Mouse (Mus musculus) midbrain, embryonic 11.5 days (tissue): Measurements from ENCODE around the gene Armc3. TPM values are rescaled to one million over a fixed set of nuclear protein-coding genes. Genes with fewer than 3 reads are reported as not detected.
A peak's percentile ranks its signal among the peaks of the same experiment; 100 is the strongest.
"Not testable (repeated sequence)": the region's sequence is repeated elsewhere in the genome, so short reads cannot be mapped to it uniquely, and the experiment has no call there.

Experiments
- ATAC-seq: fragments of 200-750 bp; cut with Nextera tagmentation; 2 replicates; pipeline ENCODE4 v1.8.0; 2017; ENCODE audit warnings: moderate TSS enrichment, moderate library complexity; ENCODE audit not compliant: low FRiP score
- DNase-seq: peaks from one replicate; pipeline ENCODE4 v3.0.0; 2015; ENCODE audit warnings: low spot score; ENCODE audit errors: missing footprints
- H3K27ac ChIP-seq: fragments of 300-500 bp; sonication (generic); 2 replicates; pipeline ENCODE4 v1.5.1; 2014; ENCODE audit warnings: low read depth, low read length
- H3K27me3 ChIP-seq: fragments of 300-500 bp; sonication (generic); 2 replicates; pipeline ENCODE4 v1.6.1; 2014; ENCODE audit warnings: mild to moderate bottlenecking, low read length, moderate library complexity, mixed read lengths; ENCODE audit not compliant: control insufficient read depth, insufficient read depth
- H3K36me3 ChIP-seq: fragments of 300-500 bp; sonication (generic); 2 replicates; pipeline ENCODE4 v1.6.1; 2014; ENCODE audit warnings: mild to moderate bottlenecking, low read length, moderate library complexity, mixed read lengths; ENCODE audit not compliant: control insufficient read depth, insufficient read depth
- H3K4me1 ChIP-seq: fragments of 300-500 bp; sonication (generic); 2 replicates; pipeline ENCODE4 v1.6.1; 2014; ENCODE audit warnings: low read length; ENCODE audit not compliant: control insufficient read depth, insufficient read depth
- H3K4me2 ChIP-seq: fragments of 300-500 bp; sonication (generic); 2 replicates; pipeline ENCODE4 v1.6.1; 2014; ENCODE audit warnings: mild to moderate bottlenecking, moderate library complexity
- H3K4me3 ChIP-seq: fragments of 300-500 bp; sonication (generic); 2 replicates; pipeline ENCODE4 v1.5.1; 2014; ENCODE audit warnings: low read depth, low read length
- H3K9ac ChIP-seq: fragments of 300-500 bp; sonication (generic); 2 replicates; pipeline ENCODE4 v1.6.1; 2014; ENCODE audit warnings: low read length
- H3K9me3 ChIP-seq: fragments of 300-500 bp; sonication (generic); 2 replicates; pipeline ENCODE4 v1.6.1; 2016; ENCODE audit warnings: low read length; ENCODE audit not compliant: control insufficient read depth
- WGBS: fragments of 180-500 bp; shearing (Covaris S2); extraction: QIAGEN DNeasy Blood & Tissue Kit; methylation state at CpG from one replicate; pipeline ENCODE4 v1.1.7; 2014; 5-methylcytosine and 5-hydroxymethylcytosine counted together
- polyA plus RNA-seq: library from polyadenylated mRNA; unstranded; fragments of >200 nt; fragmentation: Nextera tagmentation; extraction: Ambion mirVana; gene quantifications from 2 replicates; pipeline ENCODE4 v1.2.1, GENCODE M21; 2014

Gene Armc3
- polyA plus RNA-seq, 1 experiment from 2014 or later = 0.25 TPM

DNA sequence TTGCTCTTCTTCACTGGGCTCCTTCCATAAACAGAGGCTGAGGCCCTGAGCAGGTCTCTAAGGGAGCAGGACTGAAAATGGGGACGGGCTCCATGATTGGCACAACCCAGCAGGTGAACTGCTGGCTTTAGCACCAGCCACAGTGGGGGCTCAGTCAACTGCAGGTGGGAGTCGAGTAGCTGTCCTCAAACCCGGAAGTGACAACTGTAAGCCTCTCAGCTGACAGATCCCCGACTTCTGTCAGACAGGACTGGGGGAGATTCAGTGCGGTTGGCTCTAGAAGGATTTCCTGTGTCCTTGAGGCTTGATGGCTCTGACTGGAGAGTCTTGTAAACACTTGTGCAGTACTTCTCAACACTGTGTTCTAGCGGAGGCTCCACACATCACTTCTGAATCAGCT lies 102.1 kb downstream of the Armc3 start:
- Histone ChIP-seq H3K36me3 (no peaks in the 10 kb centered on the region), H3K27me3 (no peaks in the 10 kb centered on the region), H3K4me1 (no peaks in the 10 kb centered on the region), H3K9ac (no peak overlapping the region), H3K4me3 (no peak overlapping the region), H3K4me2 (no peak overlapping the region), H3K27ac (no peak overlapping the region), H3K9me3 (no peaks in the 10 kb centered on the region)
- 20% methylated on average over 6 of the region's 6 CpGs for WGBS
- no peak for ATAC-seq
- no peak for DNase-seq

DNA sequence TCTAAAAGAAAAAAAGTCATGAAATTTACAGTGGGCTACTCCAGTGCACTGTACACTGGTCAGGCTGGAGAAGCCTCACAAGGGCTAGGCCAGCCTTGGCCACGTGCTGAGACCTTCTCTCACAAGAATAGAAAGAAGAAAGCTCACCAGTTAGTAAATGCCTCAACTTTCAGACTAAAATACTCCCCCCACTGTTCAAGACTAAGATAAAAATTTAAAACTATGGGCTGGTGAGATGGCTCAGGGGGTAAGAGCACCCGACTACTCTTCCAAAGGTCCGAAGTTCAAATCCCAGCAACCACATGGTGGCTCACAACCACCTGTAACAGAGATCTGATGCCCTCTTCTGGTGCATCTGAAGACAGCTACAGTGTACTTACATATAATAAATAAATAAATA lies 104.0 kb downstream of the Armc3 start:
- H3K4me1 ChIP-seq, H3K36me3 ChIP-seq, ATAC-seq, H3K4me3 ChIP-seq, H3K27ac ChIP-seq, H3K9ac ChIP-seq, DNase-seq, H3K9me3 ChIP-seq, H3K4me2 ChIP-seq, H3K27me3 ChIP-seq: not testable (repeated sequence)
- 90% methylated on average over 3 of the region's 3 CpGs for WGBS

DNA sequence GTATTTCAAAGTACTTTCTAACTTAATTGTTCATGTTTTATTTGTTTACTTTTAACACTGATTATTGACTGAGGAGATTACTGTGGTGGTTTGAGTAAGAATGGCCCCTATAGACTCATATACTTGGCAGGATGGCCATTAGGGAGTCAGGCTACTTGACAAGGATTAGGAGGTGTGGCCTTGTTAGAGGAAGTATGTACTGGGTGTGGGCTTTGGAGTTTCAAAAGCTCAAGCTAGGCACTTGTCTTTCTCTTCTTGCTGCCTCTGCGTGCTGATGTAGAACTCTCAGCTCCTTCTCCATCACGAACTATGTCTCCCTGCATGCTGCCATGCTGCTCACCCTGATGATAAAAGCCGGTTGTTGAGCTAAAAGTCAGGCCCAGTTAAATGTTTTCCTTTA lies 111.4 kb downstream of the Armc3 start:
- H3K27ac ChIP-seq = no peak overlapping the region
- no peaks in the 10 kb centered on the region for H3K36me3 ChIP-seq
- no peaks in the 10 kb centered on the region for H3K4me1 ChIP-seq
- no peak overlapping the region for H3K4me3 ChIP-seq
- H3K4me2 ChIP-seq = no peak overlapping the region
- H3K9ac ChIP-seq = no peak overlapping the region
- ATAC-seq (no peak), DNase-seq (peak; percentile 75)
- no peaks in the 10 kb centered on the region for H3K27me3 ChIP-seq
- H3K9me3 ChIP-seq = peaks cover 7% of the 10 kb centered on the region; the same call in 1 of the 2 replicates
- WGBS = 87% methylated on average over 3 of the region's 3 CpGs

DNA sequence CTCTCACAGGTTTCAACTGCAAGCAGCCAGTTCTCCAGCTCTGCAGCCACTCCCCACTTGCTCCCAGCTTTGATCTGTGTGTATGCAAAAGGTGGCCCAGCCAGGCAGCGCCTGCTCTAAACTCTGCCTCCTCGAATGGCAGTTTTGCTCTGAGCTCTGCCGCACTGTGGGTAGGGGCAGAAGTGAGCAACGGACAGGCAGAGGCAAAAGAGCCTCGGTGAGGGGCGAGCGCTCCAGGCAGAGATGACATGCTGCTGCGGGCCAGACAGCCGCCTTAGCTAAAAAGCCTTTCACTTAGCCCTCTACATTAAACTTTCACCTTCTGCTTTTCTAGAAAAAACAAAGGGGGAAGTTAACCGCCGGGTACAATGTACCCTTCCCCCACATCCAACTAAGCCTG lies 117.0 kb downstream of the Armc3 start:
- Histone ChIP-seq H3K27ac (no peak overlapping the region), H3K9ac (no peak overlapping the region), H3K4me1 (no peaks in the 10 kb centered on the region), H3K9me3 (peaks cover 13% of the 10 kb centered on the region; the same call in 1 of the 2 replicates), H3K27me3 (no peaks in the 10 kb centered on the region), H3K4me2 (no peak overlapping the region), H3K36me3 (no peaks in the 10 kb centered on the region), H3K4me3 (no peak overlapping the region)
- 60% methylated on average over 11 of the region's 11 CpGs for WGBS
- DNase-seq = no peak
- no peak for ATAC-seq

DNA sequence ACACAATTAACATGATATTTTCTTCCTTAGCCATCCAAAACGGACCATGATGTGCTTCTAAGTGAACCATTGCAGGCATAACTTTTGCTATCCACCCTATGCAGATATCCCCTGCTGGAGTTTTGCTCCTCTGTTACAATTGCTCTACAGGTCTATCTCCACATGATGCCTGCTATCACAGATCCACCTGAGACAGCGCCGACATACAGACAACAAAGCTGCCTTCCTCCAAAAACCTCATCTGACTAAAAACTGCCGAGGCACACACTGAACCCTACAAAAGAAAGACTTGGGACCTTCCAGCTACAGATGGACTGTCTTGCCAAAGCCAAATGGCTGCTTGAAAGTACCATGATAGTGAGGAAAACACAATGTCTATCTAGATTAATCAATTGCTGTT lies 117.6 kb downstream of the Armc3 start:
- Histone ChIP-seq H3K4me1 (no peaks in the 10 kb centered on the region), H3K9me3 (peaks cover 13% of the 10 kb centered on the region; the same call in 1 of the 2 replicates), H3K27ac (no peak overlapping the region), H3K27me3 (no peaks in the 10 kb centered on the region), H3K36me3 (no peaks in the 10 kb centered on the region), H3K4me2 (no peak overlapping the region), H3K9ac (no peak overlapping the region), H3K4me3 (no peak overlapping the region)
- no peak for ATAC-seq
- 75% methylated on average over 4 of the region's 4 CpGs for WGBS
- no peak for DNase-seq

DNA sequence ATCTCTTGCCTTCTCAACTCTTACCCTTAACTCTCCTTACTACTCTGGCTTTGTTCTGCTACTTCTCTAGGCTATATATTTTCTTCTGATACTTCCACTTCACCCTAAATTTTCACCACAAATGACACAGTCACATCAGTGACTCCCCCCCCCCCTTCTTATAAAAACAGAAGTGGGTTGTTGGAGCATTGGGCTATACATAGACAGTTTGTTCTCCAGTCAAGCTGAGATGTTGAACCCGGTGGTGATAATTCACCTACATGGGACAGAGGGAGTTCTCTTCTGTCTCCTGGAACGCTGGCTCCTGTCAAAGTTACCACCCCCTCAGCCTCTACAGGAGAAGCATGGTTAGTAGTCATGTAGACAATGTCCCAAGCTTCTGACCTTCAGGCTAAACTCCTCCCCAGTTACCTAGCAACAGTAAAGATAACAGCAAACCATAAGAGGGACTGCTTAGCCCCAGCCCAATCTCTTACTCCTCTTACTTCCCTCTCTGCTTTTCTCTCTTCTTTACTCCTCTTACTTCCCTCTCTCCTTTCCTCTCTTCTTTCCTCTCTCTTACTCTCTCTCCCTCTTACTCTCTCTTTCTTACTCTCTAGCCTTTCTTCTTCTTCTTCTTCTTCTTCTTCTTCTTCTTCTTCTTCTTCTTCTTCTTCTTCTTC lies 118.2 kb downstream of the Armc3 start:
- H3K4me1 ChIP-seq, H3K9ac ChIP-seq, H3K27me3 ChIP-seq, DNase-seq, H3K4me2 ChIP-seq, H3K27ac ChIP-seq, H3K4me3 ChIP-seq, H3K36me3 ChIP-seq, ATAC-seq: not testable (repeated sequence)
- WGBS = 86% methylated on average over 2 of the region's 2 CpGs
- H3K9me3 ChIP-seq = peaks cover 13% of the 10 kb centered on the region; the same call in 1 of the 2 replicates

DNA sequence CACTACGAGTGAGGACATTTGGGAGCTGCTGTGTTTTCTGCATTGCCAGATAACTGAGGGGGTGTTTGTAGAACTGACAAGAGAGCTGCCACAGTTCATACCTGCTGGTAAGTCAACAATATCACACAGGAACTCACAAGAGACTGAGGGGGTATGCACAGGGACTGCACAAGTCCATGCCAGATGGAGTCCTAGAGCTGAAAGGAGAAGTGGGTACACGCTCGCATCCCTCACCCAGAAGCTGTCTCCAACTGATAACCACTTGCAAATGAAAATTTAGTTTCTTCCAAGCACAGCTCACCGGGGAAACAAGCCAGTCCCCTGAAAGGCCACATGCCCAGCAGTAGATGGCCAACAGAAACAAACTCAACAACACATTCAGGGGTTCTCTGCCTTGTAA lies 119.4 kb downstream of the Armc3 start:
- no peak overlapping the region for H3K27ac ChIP-seq
- no peak overlapping the region for H3K9ac ChIP-seq
- H3K4me1 ChIP-seq = no peaks in the 10 kb centered on the region
- DNase-seq (no peak), ATAC-seq (no peak)
- no peak overlapping the region for H3K4me2 ChIP-seq
- peaks cover 13% of the 10 kb centered on the region; the same call in 1 of the 2 replicates for H3K9me3 ChIP-seq
- no peaks in the 10 kb centered on the region for H3K36me3 ChIP-seq
- H3K27me3 ChIP-seq = no peaks in the 10 kb centered on the region
- 87% methylated on average over 4 of the region's 4 CpGs for WGBS
- no peak overlapping the region for H3K4me3 ChIP-seq

DNA sequence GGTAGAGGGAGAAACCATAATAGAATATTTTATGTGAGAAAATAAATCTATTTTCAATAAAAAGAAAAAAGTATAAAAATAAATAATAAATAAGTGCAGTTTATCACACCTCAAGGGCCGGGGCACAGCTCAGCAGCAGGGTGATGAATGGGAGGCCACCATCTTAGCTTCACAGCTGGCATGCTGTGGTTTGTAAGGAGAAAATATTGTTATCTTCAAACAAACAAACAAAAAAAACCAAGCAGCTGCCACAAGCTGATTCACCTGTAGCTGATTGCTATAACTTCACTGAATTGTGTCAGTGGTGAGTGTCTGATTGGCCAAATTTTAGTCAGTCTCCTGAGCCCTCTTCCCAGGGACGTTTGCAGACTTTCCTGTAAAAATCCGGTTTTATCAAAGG lies 120.2 kb downstream of the Armc3 start:
- Histone ChIP-seq H3K27ac (no peak overlapping the region), H3K4me3 (no peak overlapping the region), H3K9me3 (peaks cover 13% of the 10 kb centered on the region; the same call in 1 of the 2 replicates), H3K4me2 (no peak overlapping the region), H3K4me1 (no peaks in the 10 kb centered on the region), H3K9ac (no peak overlapping the region), H3K27me3 (no peaks in the 10 kb centered on the region), H3K36me3 (no peaks in the 10 kb centered on the region)
- WGBS = 92% methylated on average over 3 of the region's 3 CpGs
- DNase-seq (no peak), ATAC-seq (no peak)

DNA sequence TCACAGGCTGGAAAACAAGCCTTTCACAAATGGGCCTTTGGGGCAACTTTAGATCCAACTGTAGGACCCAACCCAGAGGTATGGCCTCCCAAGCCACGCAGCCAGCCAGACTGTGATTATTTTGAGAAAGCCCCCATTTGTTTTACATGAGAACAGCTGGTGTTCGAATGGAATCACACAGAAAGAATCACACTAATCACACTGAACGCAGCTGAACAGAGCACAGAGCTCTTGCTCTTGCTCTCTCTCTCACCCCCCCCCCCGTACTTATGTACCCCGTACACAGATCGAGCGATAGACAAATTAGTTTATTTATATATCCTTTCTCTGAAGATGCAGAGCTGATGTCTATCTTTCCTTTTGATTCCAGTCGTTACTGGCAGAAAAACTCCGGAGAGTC lies 123.3 kb downstream of the Armc3 start:
- Histone ChIP-seq H3K4me1 (no peaks in the 10 kb centered on the region), H3K9me3 (no peaks in the 10 kb centered on the region), H3K36me3 (no peaks in the 10 kb centered on the region), H3K4me3 (no peak overlapping the region), H3K4me2 (no peak overlapping the region), H3K27ac (no peak overlapping the region), H3K27me3 (no peaks in the 10 kb centered on the region), H3K9ac (no peak overlapping the region)
- 84% methylated on average over 9 of the region's 9 CpGs for WGBS
- ATAC-seq (no peak), DNase-seq (no peak)
